Mouse (Mus musculus) gastrocnemius, postnatal 4 days (tissue): Measurements from ENCODE around the gene AU021092. TPM values are rescaled to one million over a fixed set of nuclear protein-coding genes. Genes with fewer than 3 reads are reported as not detected.
"Not testable (repeated sequence)": the region's sequence is repeated elsewhere in the genome, so short reads cannot be mapped to it uniquely, and the experiment has no call there.

Experiments
- DNase-seq, 2 experiments: peaks; one replicate each; pipeline ENCODE4 v3.0.0; 2021 to 2022; ENCODE audit warnings: low spot score in 2 of 2, mixed read lengths in 2 of 2
- long read RNA-seq, 2 experiments: library from polyadenylated mRNA; stranded (forward); transcript quantifications; one replicate each; pipeline ENCODE4 v2.0.0; 2021
- total RNA-seq, 2 experiments: library from RNA; stranded (reverse); gene quantifications; 2 replicates each; pipeline ENCODE4 v1.2.3; 2021

The AU021092 gene
- total RNA-seq, result 1 to 10 TPM; 8.1 to 8.2 TPM
- long read RNA-seq, experiment 1, partial matches to known transcripts, result 2 of 3 reads
- long read RNA-seq, experiment 1, other reads (novel, unspliced or antisense), result 0 of 3 reads
- long read RNA-seq, experiment 2, partial matches to known transcripts, result 0 of 2 reads
- long read RNA-seq, experiment 2, other reads (novel, unspliced or antisense), result 0 of 2 reads

- DNase-seq, result no peak
These were observed at the start of gene AU021092 for GRCm38 (mm10) chr16:5222140-5222539. TSS of gene AU021092 (minus strand) at chr16:5222299.

- DNase-seq, result no peak
These were observed 49.4 kb upstream of the AU021092 start for GRCm38 (mm10) chr16:5271411-5272035.

- no peak for DNase-seq
These were observed 41.8 kb upstream of the AU021092 start for GRCm38 (mm10) chr16:5263926-5264325.

- DNase-seq, result no peak
These were observed 41.1 kb upstream of the AU021092 start for GRCm38 (mm10) chr16:5263156-5263555.

- DNase-seq, result peak; percentile 95 to 98
These were observed 33.8 kb upstream of the AU021092 start, which contains the start of gene Eef2kmt for GRCm38 (mm10) chr16:5255779-5256496. TSS of gene Eef2kmt (minus strand) at chr16:5255983.

GRCm38 (mm10) chr16:5255081-5255740 lies 33.1 kb upstream of the AU021092 start:
- no peak for DNase-seq

DNA sequence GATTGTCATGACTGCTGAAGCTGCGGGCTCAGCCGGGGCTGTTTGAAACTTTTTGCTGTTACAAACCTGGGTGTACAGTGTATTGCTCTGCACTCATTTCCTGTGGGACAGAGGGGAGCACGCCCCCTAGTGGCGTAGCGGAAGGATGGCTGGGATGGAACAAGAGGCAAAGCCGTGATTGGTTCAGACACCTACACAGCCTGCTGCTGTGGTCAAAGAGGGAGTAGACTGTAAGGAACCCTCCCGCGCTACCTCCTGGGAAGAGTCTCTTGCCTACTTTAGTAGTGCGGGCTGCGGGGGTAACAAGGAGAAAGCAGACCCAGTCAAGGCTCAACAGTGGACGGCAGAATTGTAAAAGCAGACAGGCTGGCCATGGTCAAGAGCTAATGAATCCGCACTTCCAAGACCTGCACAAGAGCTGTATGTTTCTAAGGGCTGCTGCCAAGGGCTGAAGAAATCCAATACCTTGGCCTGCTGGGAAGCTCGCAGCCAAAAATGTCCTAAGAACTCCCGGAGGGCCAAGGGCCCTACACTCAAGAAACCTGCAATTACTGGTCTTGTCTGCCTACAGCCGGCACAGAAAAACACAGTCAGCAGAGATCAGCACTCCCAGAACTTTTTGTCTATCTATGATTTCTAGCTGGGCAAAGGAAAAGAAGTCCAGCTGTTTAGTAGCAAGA lies 32.4 kb upstream of the AU021092 start:
- DNase-seq, result peak; percentile 67 to 78

- DNase-seq, result no peak
These were observed 30.2 kb upstream of the AU021092 start for GRCm38 (mm10) chr16:5252260-5252659.

- no peak for DNase-seq
These were observed 28.8 kb upstream of the AU021092 start for GRCm38 (mm10) chr16:5250891-5251290.

GRCm38 (mm10) chr16:5244411-5244810 lies 22.3 kb upstream of the AU021092 start:
- DNase-seq, result peak; percentile 46 to 57

GRCm38 (mm10) chr16:5242882-5243281 lies 20.8 kb upstream of the AU021092 start:
- DNase-seq, result no peak

DNA sequence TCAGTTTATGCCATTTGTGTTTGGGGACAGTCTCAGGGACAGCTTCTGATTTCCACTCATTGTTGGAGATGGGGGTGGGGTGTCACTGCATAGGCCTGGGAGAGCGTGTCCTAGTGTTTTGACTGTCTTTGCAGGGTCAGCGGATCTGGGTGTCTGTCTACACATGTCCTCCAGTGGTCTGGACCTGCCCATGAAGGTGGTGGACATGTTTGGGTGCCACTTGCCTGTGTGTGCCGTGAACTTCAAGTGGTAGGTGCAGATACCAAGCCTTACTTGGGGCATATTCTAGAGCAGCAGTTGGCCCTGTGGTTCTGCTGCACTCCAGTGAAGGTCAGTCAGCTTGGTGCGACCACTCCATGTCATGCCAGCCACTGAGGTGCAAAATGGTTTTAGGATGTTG lies 20.3 kb upstream of the AU021092 start:
- no peak for DNase-seq

- peak; percentile 94 to 95 for DNase-seq
These were observed 11.6 kb upstream of the AU021092 start, which contains the start of gene Alg1 for GRCm38 (mm10) chr16:5233418-5234313. TSS of gene Alg1 (plus strand) at chr16:5233621.

GRCm38 (mm10) chr16:5232982-5233381 lies 10.9 kb upstream of the AU021092 start:
- no peak for DNase-seq

DNA sequence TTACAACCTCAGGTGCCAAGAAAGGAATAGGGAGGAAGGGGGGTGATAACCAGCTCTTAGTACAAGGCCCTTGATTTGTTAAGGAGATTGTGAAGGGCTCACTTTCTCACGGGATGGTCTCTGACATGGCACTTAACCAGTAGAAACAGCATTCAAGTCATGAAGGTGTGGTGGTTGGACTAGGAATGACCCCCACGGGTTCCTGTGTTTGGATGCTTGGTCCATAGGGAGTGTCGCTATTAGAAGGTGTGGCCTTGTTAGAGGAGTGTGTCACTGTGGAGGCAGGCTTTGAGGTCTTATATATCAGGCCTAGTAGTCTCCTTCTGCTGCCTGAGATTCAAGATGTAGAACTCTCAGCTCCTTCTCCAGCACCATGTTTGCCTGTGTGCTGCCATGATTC lies 6.0 kb upstream of the AU021092 start:
- DNase-seq, result not testable (repeated sequence)

GRCm38 (mm10) chr16:5227501-5227900 lies 5.4 kb upstream of the AU021092 start:
- DNase-seq, result not testable (repeated sequence)

DNA sequence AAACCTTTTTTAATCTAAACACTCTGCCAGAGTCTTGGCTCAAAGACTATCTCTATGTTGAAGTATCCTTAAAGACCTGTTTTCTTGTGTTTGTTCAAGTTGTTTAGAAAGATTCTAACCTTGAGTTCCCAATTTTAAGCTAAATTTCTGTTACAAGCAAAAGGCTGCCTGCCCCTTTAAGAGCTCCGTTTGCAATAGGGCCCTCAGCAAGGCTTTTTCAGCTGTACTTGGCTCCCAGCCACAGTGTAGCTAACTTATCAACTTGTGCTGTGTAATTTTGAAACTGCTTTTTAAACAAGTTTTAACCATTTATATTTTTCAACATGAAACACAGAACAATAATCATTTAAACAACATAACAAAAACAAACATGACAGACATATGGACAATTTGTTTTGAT lies 4.4 kb upstream of the AU021092 start:
- DNase-seq, result not testable (repeated sequence)

DNA sequence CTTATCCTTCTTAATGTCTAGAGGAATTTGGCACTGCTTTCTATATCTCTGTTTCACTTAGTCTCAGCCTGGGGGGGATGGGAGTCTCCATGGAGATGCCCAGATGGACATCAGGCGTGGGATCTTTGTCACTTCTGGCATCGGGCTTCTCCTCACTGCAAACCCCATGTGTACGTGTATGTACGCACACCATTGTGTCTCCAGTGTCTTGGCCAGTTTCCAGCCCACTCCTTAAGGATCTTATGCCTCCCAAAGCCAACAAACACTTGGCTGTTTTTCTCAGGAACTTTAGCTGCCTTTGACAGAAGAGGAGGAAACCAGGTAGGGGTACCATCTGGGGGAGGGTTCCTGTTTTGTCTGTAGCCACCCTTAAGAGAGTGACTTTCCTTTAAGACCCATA lies 696 bp downstream of the AU021092 start:
- no peak for DNase-seq

GRCm38 (mm10) chr16:5217341-5218133 lies 4.6 kb downstream of the AU021092 start:
- DNase-seq, result no peak
